Mouse (Mus musculus): ENCODE measurements around the gene Tnfaip2. TPM values are rescaled to one million over a fixed set of nuclear protein-coding genes. Genes with fewer than 3 reads are reported as not detected.

The Tnfaip2 gene
- 4.6 and 10.0 TPM in 2 replicates for polyA plus RNA-seq (2012; rRNA removed)

GRCm38 (mm10) chr12:111442309-111443010, at the start of gene Tnfaip2:
TSS of gene Tnfaip2 (plus strand) at chr12:111442469.

DNA sequence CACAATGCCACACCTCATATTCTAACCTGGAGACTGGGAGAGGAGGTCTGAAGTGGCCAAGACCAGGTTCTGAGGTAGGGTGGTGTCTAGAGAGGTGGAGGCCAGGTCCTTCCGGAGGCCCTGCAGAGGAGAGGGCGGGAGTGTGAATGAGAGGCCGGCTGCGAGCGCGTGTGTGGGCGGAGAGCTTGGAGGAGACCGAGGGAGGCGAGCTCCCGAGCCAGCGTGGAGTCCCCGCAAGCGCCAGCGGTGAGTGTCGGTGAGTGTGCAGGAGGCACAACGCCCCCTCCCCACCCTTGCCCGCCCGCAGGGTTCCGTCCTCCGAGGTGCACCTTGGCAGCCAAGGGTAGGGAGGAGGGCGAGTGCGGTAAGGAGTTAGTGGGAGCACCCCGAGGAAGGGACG, 35.6 kb upstream of the Tnfaip2 start, which contains the start of gene Lbhd2:
TSS of gene Lbhd2 (plus strand) at position 188 of the 400 bp plus-strand sequence.

DNA sequence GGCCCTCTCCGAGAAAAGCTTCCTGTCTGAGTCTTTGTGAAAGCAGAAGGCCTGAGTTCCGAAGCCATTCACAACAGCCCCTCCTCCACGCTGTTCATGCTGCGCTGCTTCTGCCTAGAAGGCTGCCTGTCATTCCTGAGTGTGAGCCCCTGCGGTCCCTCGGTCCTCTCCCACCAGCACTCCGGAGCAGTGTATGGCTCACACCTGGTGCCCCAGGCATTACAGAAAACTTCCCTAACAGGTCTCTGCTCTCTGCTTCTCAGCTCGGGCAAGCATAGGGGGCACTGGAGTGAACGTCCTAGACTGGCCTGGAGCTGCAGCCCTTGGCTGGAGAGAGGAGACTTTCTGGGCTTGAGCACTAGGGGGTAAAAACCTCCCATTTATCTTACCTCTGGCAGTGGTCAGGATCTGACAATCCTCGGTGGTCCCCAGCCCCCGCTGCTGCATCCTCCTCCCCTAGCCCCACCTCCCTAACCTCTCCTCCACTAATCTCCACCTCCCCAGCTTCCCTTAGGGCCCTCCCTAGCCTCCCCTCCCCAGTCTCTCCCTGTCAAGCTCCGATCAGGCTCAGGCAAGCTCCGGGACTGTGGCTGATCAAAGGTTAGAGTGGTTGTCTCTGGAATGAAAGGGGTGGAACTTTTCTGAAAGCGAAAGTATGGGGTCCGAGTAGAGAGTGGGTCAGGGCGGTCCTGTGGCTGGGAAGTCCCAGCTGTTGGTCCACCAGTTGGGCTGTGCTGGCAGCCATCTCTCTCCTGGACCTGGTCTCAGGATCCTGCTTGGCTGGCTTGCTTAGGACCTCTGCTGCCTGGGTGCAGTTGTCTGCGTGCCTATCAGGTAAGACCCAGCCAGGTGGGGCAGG, 25.1 kb upstream of the Tnfaip2 start, which contains the start of gene Exoc3l4:
TSS of gene Exoc3l4 (plus strand) at position 97 of the 859 bp plus-strand sequence.

GRCm38 (mm10) chr12:111485652-111486306, 43.5 kb downstream of the Tnfaip2 start, which contains the start of gene Gm266:
TSS of gene Gm266 (minus strand) at chr12:111485823.

Other genes starting within 250 kb of the Tnfaip2 start
- gene Amn, start 171.4 kb upstream of the Tnfaip2 start, polyA plus RNA-seq (2012; rRNA removed): 0.66 and 1.1 TPM in 2 replicates
- gene Cdc42bpb, start 64.8 kb upstream of the Tnfaip2 start, polyA plus RNA-seq (2012; rRNA removed): 112 and 134 TPM in 2 replicates
- 0.14 TPM in 1 of 2 replicates, not detected in the other for gene Lbhd2, start 35.7 kb upstream of the Tnfaip2 start, polyA plus RNA-seq (2012; rRNA removed)
- 5.6 and 6.2 TPM in 2 replicates for gene Exoc3l4, start 25.5 kb upstream of the Tnfaip2 start, polyA plus RNA-seq (2012; rRNA removed)
- 5.7 and 10.5 TPM in 2 replicates for gene Gm266, start 43.4 kb downstream of the Tnfaip2 start, polyA plus RNA-seq (2012; rRNA removed)
- gene Eif5, start 95.5 kb downstream of the Tnfaip2 start, polyA plus RNA-seq (2012; rRNA removed): 202 and 218 TPM in 2 replicates
- gene Mark3, start 132.1 kb downstream of the Tnfaip2 start, polyA plus RNA-seq (2012; rRNA removed): 102 and 103 TPM in 2 replicates
- 1,015 and 1,669 TPM in 2 replicates for gene Ckb, start 229.9 kb downstream of the Tnfaip2 start, polyA plus RNA-seq (2012; rRNA removed)
- 20.6 and 23.6 TPM in 2 replicates for gene Trmt61a, start 235.6 kb downstream of the Tnfaip2 start, polyA plus RNA-seq (2012; rRNA removed)